Mouse (Mus musculus) hindbrain, embryonic 13.5 days (tissue): ENCODE measurements around the gene Zbtb3. TPM values are rescaled to one million over a fixed set of nuclear protein-coding genes. Genes with fewer than 3 reads are reported as not detected.
"Not testable (repeated sequence)": the region's sequence is repeated elsewhere in the genome, so short reads cannot be mapped to it uniquely, and the experiment has no call there.

ENCODE experiments used
- ATAC-seq: fragments of 200-750 bp; cut with Nextera tagmentation; 2 replicates; pipeline ENCODE4 v1.8.0; 2017; ENCODE audit warnings: moderate TSS enrichment; ENCODE audit not compliant: low FRiP score
- H3K27ac ChIP-seq: fragments of 300-500 bp; sonication (generic); 2 replicates; pipeline ENCODE4 v1.5.1; 2015; ENCODE audit warnings: inconsistent platforms, mild to moderate bottlenecking, moderate library complexity
- H3K27me3 ChIP-seq: fragments of 300-500 bp; sonication (generic); 2 replicates; pipeline ENCODE4 v1.6.1; 2015; ENCODE audit warnings: mild to moderate bottlenecking, inconsistent platforms
- H3K36me3 ChIP-seq: fragments of 300-500 bp; sonication (generic); 2 replicates; pipeline ENCODE4 v1.6.1; 2015; ENCODE audit warnings: mild to moderate bottlenecking, inconsistent platforms
- H3K4me1 ChIP-seq: fragments of 300-500 bp; sonication (generic); replicated peaks from 2 replicates; pipeline ENCODE4 v1.6.1; 2015; ENCODE audit warnings: inconsistent platforms
- H3K4me2 ChIP-seq: fragments of 300-500 bp; sonication (generic); 2 replicates; pipeline ENCODE4 v1.6.1; 2015; ENCODE audit warnings: inconsistent platforms, mild to moderate bottlenecking, moderate library complexity
- H3K4me3 ChIP-seq: fragments of 300-500 bp; sonication (generic); 2 replicates; pipeline ENCODE4 v1.5.1; 2015; ENCODE audit warnings: mild to moderate bottlenecking, inconsistent platforms
- H3K9ac ChIP-seq: fragments of 300-500 bp; sonication (generic); 2 replicates; pipeline ENCODE4 v1.6.1; 2015; ENCODE audit warnings: mild to moderate bottlenecking, inconsistent platforms
- H3K9me3 ChIP-seq: fragments of 300-500 bp; sonication (generic); 2 replicates; pipeline ENCODE4 v1.6.1; 2016; ENCODE audit warnings: inconsistent platforms
- WGBS: fragments of 180-500 bp; shearing (Covaris S2); methylation state at CpG from one replicate; pipeline ENCODE4 v1.1.7; 2015; 5-methylcytosine and 5-hydroxymethylcytosine counted together
- polyA plus RNA-seq: library from polyadenylated mRNA; unstranded; fragments of >200 nt; fragmentation: Nextera tagmentation; extraction: Ambion mirVana; gene quantifications from 2 replicates; pipeline ENCODE4 v1.2.1, GENCODE M21; 2015

Gene Zbtb3
- polyA plus RNA-seq, 1 experiment from 2014 or later: 8.0 TPM

GRCm38 (mm10) chr19:8832971-8833370 lies 30.6 kb downstream of the Zbtb3 start:
- no peak overlapping the region for H3K9ac ChIP-seq
- peaks cover 10% of the 10 kb centered on the region for H3K4me1 ChIP-seq
- no peak overlapping the region for H3K4me2 ChIP-seq
- H3K9me3 ChIP-seq: no peaks in the 10 kb centered on the region
- 92% methylated on average over 4 of the region's 4 CpGs for WGBS
- H3K27me3 ChIP-seq: no peaks in the 10 kb centered on the region
- H3K27ac ChIP-seq: no peak overlapping the region
- peaks cover 83% of the 10 kb centered on the region for H3K36me3 ChIP-seq
- ATAC-seq: no peak
- H3K4me3 ChIP-seq: no peak overlapping the region

GRCm38 (mm10) chr19:8836327-8836726 lies 34.0 kb downstream of the Zbtb3 start:
- H3K27ac ChIP-seq: peak overlapping the region; percentile 99; the same call in 1 of the 2 replicates
- H3K4me3 ChIP-seq: peak overlapping the region; percentile 74
- not testable (repeated sequence) for H3K9me3 ChIP-seq, ATAC-seq, H3K27me3 ChIP-seq, H3K9ac ChIP-seq
- H3K4me1 ChIP-seq: peaks cover 42% of the 10 kb centered on the region
- WGBS: 97% methylated on average over 10 of the region's 10 CpGs
- peak overlapping the region; percentile 81 for H3K4me2 ChIP-seq
- H3K36me3 ChIP-seq: peaks cover 50% of the 10 kb centered on the region

- H3K9me3 ChIP-seq: no peaks in the 10 kb centered on the region
- H3K9ac ChIP-seq: peak within 1 kb of the TSS; percentile 94
- no peaks in the 10 kb centered on the region for H3K27me3 ChIP-seq
- peaks cover 43% of the 10 kb centered on the region for H3K36me3 ChIP-seq
- H3K4me3 ChIP-seq: peak within 1 kb of the TSS; percentile 74
- peaks cover 45% of the 10 kb centered on the region for H3K4me1 ChIP-seq
- peak; percentile 71 for ATAC-seq
- peak within 1 kb of the TSS; percentile 81 for H3K4me2 ChIP-seq
- H3K27ac ChIP-seq: peak within 1 kb of the TSS; percentile 99
- 1% methylated on average over 38 of the region's 38 CpGs for WGBS
Measured at GRCm38 (mm10) chr19:8837251-8837791, 35.0 kb downstream of the Zbtb3 start, which contains the start of gene Bscl2. Bscl2 (plus strand) TSS chr19:8837467.

GRCm38 (mm10) chr19:8838041-8838730 lies 35.8 kb downstream of the Zbtb3 start:
- peak overlapping the region; percentile 94 for H3K9ac ChIP-seq
- WGBS: 11% methylated on average over 15 of the region's 15 CpGs
- ATAC-seq: peak; percentile 18; the same call in 1 of the 2 replicates
- peak overlapping the region; percentile 81 for H3K4me2 ChIP-seq
- H3K27me3 ChIP-seq: no peaks in the 10 kb centered on the region
- H3K27ac ChIP-seq: peak overlapping the region; percentile 99
- H3K9me3 ChIP-seq: no peaks in the 10 kb centered on the region
- peaks cover 43% of the 10 kb centered on the region for H3K36me3 ChIP-seq
- H3K4me1 ChIP-seq: peaks cover 45% of the 10 kb centered on the region
- H3K4me3 ChIP-seq: peak overlapping the region; percentile 74

GRCm38 (mm10) chr19:8839103-8839907 lies 37.0 kb downstream of the Zbtb3 start, which contains the start of gene Gng3:
Gng3 (minus strand) TSS chr19:8839194.
- H3K4me3 ChIP-seq: peak within 1 kb of the TSS; percentile 74
- peak within 1 kb of the TSS; percentile 81 for H3K4me2 ChIP-seq
- ATAC-seq: peak; percentile 91
- H3K9ac ChIP-seq: peak within 1 kb of the TSS; percentile 94
- H3K4me1 ChIP-seq: peaks cover 45% of the 10 kb centered on the region
- H3K9me3 ChIP-seq: no peaks in the 10 kb centered on the region
- peaks cover 35% of the 10 kb centered on the region for H3K36me3 ChIP-seq
- H3K27me3 ChIP-seq: no peaks in the 10 kb centered on the region
- 32% methylated on average over 11 of the region's 11 CpGs for WGBS
- H3K27ac ChIP-seq: peak within 1 kb of the TSS; percentile 99

GRCm38 (mm10) chr19:8839908-8840791 lies 37.8 kb downstream of the Zbtb3 start:
- Histone ChIP-seq H3K4me3 (peak overlapping the region; percentile 74), H3K36me3 (peaks cover 30% of the 10 kb centered on the region), H3K4me1 (peaks cover 45% of the 10 kb centered on the region), H3K9me3 (no peaks in the 10 kb centered on the region), H3K4me2 (peak overlapping the region; percentile 81), H3K27me3 (no peaks in the 10 kb centered on the region), H3K9ac (peak overlapping the region; percentile 94), H3K27ac (peak overlapping the region; percentile 99)
- peak; percentile 7; the same call in 1 of the 2 replicates for ATAC-seq
- WGBS: 12% methylated on average over 29 of the region's 29 CpGs

- H3K36me3 ChIP-seq: peaks cover 31% of the 10 kb centered on the region
- H3K9ac ChIP-seq: peak overlapping the region; percentile 94
- H3K4me2 ChIP-seq: peak overlapping the region; percentile 81
- H3K9me3 ChIP-seq: no peaks in the 10 kb centered on the region
- peak overlapping the region; percentile 99 for H3K27ac ChIP-seq
- peak overlapping the region; percentile 74 for H3K4me3 ChIP-seq
- WGBS: 93% methylated on average over 7 of the region's 7 CpGs
- peaks cover 45% of the 10 kb centered on the region for H3K4me1 ChIP-seq
- H3K27me3 ChIP-seq: no peaks in the 10 kb centered on the region
- ATAC-seq: no peak
Measured at GRCm38 (mm10) chr19:8841012-8841411, 38.7 kb downstream of the Zbtb3 start.

- Histone ChIP-seq H3K27ac (no peak overlapping the region), H3K4me1 (peaks cover 34% of the 10 kb centered on the region), H3K4me2 (no peak overlapping the region), H3K9me3 (no peaks in the 10 kb centered on the region), H3K36me3 (peaks cover 47% of the 10 kb centered on the region), H3K9ac (no peak overlapping the region), H3K27me3 (no peaks in the 10 kb centered on the region), H3K4me3 (no peak overlapping the region)
- WGBS: 89% methylated on average over 6 of the region's 6 CpGs
- no peak for ATAC-seq
Measured at GRCm38 (mm10) chr19:8842961-8843360, 40.6 kb downstream of the Zbtb3 start.

- ATAC-seq: no peak
- H3K9ac ChIP-seq: no peak overlapping the region
- 59% methylated on average over 5 of the region's 5 CpGs for WGBS
Measured at GRCm38 (mm10) chr19:8844371-8845129, 42.2 kb downstream of the Zbtb3 start.

GRCm38 (mm10) chr19:8848356-8848755 lies 46.0 kb downstream of the Zbtb3 start:
- H3K27me3 ChIP-seq: no peaks in the 10 kb centered on the region
- no peak overlapping the region for H3K9ac ChIP-seq
- H3K4me3 ChIP-seq: no peak overlapping the region
- ATAC-seq: no peak
- H3K27ac ChIP-seq: no peak overlapping the region
- H3K4me1 ChIP-seq: peaks cover 5% of the 10 kb centered on the region; the same call in 1 of the 2 replicates
- WGBS: 85% methylated on average over 5 of the region's 5 CpGs
- no peaks in the 10 kb centered on the region for H3K9me3 ChIP-seq
- H3K4me2 ChIP-seq: no peak overlapping the region
- peaks cover 49% of the 10 kb centered on the region for H3K36me3 ChIP-seq

More at GRCm38 (mm10) chr19:8844371-8845129, 42.2 kb downstream of the Zbtb3 start:
- Histone ChIP-seq H3K4me1 (peaks cover 21% of the 10 kb centered on the region), H3K9me3 (no peaks in the 10 kb centered on the region), H3K27ac (no peak overlapping the region), H3K4me3 (no peak overlapping the region), H3K36me3 (peaks cover 61% of the 10 kb centered on the region), H3K27me3 (no peaks in the 10 kb centered on the region), H3K4me2 (no peak overlapping the region)

- ATAC-seq: no peak
- Histone ChIP-seq H3K27ac (0 out of 2 replicates have a peak within 1 kb of the TSS, but pooled peaks have one; percentile 23), H3K9ac (peak within 1 kb of the TSS; percentile 43; the same call in 1 of the 2 replicates), H3K36me3 (peaks cover 40% of the 10 kb centered on the region), H3K4me1 (peaks cover 5% of the 10 kb centered on the region; the same call in 1 of the 2 replicates), H3K4me3 (no peak within 1 kb of the TSS), H3K9me3 (no peaks in the 10 kb centered on the region), H3K27me3 (no peaks in the 10 kb centered on the region), H3K4me2 (no peak within 1 kb of the TSS)
- WGBS: 35% methylated on average over 7 of the region's 7 CpGs
Measured at GRCm38 (mm10) chr19:8850402-8850901, 48.1 kb downstream of the Zbtb3 start, which contains the start of gene Lrrn4cl. Lrrn4cl (plus strand) TSS chr19:8850768.
